Mouse (Mus musculus): Measurements from ENCODE around the gene 1700047I17Rik2. TPM values are rescaled to one million over a fixed set of nuclear protein-coding genes. Genes with fewer than 3 reads are reported as not detected.
"Not testable (repeated sequence)": the region's sequence is repeated elsewhere in the genome, so short reads cannot be mapped to it uniquely, and the experiment has no call there.

Gene 1700047I17Rik2
- total RNA-seq (2014; rRNA removed; ENCODE audit: low replicate concordance): not detected in 2 replicates
- not detected in 2 replicates for polyA plus RNA-seq (2015; fragmentation: Nextera tagmentation; extraction: Ambion mirVana)

DNA sequence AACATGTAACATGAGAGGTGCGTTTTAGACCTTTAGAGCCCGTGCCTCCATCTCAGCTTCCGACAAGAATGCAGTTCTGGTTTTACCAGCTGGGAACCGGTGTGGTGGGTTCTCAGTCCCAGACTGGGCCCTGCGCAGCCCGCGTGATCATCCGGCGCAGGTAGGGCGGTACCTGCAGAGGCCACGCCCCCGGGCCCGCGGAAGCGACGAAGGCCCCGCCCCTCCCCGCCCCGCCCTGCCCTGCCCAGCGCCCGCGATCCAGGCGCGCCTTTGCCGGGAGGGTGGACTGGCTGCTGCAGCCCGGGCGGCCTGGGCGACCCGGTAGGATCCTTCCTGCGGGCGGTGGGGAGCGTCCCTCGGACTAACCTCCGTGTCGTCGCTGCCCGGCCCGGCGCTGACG is at the start of gene 1700047I17Rik2:
TSS of gene 1700047I17Rik2 (plus strand) at position 287 of the 400 bp plus-strand sequence.
- ATAC-seq (ENCODE audit: insufficient read depth, low read depth): peak; percentile 98

DNA sequence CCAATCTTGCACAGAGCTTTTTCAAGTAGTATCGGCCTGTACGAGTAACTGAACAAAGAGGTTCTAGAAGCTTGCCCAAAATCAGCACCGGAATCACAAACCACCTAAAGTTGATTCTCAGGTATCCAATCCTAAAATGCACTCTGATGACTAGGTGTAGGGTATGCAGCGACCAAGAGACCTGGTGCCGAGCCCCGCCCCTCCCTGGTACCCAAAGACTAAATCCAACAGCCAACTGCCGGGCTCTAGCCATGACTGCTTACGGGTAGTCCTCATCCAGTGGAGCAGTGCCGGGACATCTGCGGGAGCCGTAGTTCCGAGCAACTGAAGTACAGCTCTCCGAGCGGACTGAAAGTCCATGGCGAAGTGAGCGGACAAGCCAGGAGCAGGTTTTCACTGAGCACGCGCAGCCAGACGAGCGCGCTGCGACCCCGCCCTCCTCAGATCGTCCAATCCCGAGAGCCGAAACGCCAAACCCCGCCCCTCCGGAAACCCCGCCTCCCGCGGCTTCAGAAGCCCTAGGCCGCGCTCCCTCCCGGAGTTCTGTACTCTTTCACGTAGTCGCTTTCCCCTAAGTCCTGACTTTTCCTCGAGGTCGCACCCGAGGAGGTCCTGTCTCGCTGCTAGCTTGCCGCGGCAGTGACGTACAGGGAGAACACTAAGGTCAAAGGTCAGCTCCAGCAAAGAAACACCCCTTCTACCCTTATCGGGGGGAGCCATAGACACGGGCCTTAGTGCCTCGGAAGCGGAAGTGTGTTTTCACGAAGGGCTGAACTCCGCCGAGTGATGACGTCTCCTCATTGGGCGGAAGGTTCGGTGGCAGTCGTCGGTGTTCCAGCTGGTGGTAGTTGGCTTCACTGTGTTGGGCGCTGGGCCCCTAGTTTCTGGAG is 44.6 kb upstream of the 1700047I17Rik2 start, which contains the start of gene Srp54b:
TSS of gene Srp54b (plus strand) at position 546 of the 890 bp plus-strand sequence.
- peak within 1 kb of the TSS; percentile 29; the same call in 1 of the 2 replicates for H3K4me3 ChIP-seq (ENCODE audit: low read depth, low read length)
- not testable (repeated sequence) for H3K27ac ChIP-seq (ENCODE audit: low read depth); H3K4me1 ChIP-seq (ENCODE audit: control insufficient read depth, insufficient read depth); H3K27me3 ChIP-seq (ENCODE audit: control insufficient read depth, insufficient read depth, low read length); DNase-seq (ENCODE audit: low spot score); H3K36me3 ChIP-seq (replicated peaks; ENCODE audit: control insufficient read depth, insufficient read depth, low read length); H3K9me3 ChIP-seq (replicated peaks; ENCODE audit: control insufficient read depth, low read length); H3K9ac ChIP-seq (replicated peaks; ENCODE audit: low read depth, low read length); H3K4me2 ChIP-seq (ENCODE audit: low read depth, low read length)
- ATAC-seq (ENCODE audit: insufficient read depth, low read depth): peak; percentile 97
- WGBS: no CpG with 5 or more reads among the region's 57 CpGs

More for the DNA sequence above, at the start of gene 1700047I17Rik2:
- H3K4me1 ChIP-seq (ENCODE audit: control insufficient read depth, insufficient read depth); H3K4me2 ChIP-seq (ENCODE audit: low read depth, low read length); H3K27me3 ChIP-seq (ENCODE audit: control insufficient read depth, insufficient read depth, low read length); H3K9me3 ChIP-seq (replicated peaks; ENCODE audit: control insufficient read depth, low read length); DNase-seq (ENCODE audit: low spot score); H3K9ac ChIP-seq (replicated peaks; ENCODE audit: low read depth, low read length); H3K4me3 ChIP-seq (ENCODE audit: low read depth, low read length); H3K27ac ChIP-seq (ENCODE audit: low read depth); H3K36me3 ChIP-seq (replicated peaks; ENCODE audit: control insufficient read depth, insufficient read depth, low read length): not testable (repeated sequence)
- WGBS: no CpG with 5 or more reads among the region's 40 CpGs

DNA sequence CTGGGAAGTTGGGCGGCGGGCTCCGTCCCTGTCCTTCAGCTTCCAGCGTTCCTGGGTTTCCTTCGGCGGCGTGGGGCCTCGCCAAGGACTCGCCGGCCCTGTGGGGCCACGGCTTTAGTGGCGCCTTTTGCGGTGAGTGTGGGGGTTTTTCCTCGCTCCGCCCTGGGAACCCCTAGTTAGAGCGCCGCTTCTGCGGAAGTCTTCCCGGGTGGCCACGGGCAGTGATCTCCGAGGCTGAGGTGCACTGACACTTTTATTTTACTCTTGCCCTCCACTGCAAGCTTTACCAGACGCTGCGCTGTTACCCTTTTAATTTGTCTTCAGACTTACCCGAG is 44.0 kb upstream of the 1700047I17Rik2 start:
- H3K4me3 ChIP-seq (ENCODE audit: low read depth, low read length): peak overlapping the region; percentile 29; the same call in 1 of the 2 replicates
- not testable (repeated sequence) for DNase-seq (ENCODE audit: low spot score); H3K4me1 ChIP-seq (ENCODE audit: control insufficient read depth, insufficient read depth); H3K27ac ChIP-seq (ENCODE audit: low read depth); H3K9ac ChIP-seq (replicated peaks; ENCODE audit: low read depth, low read length); H3K36me3 ChIP-seq (replicated peaks; ENCODE audit: control insufficient read depth, insufficient read depth, low read length); H3K27me3 ChIP-seq (ENCODE audit: control insufficient read depth, insufficient read depth, low read length); H3K4me2 ChIP-seq (ENCODE audit: low read depth, low read length); H3K9me3 ChIP-seq (replicated peaks; ENCODE audit: control insufficient read depth, low read length)
- WGBS: 0% methylated on average over 8 of the region's 24 CpGs
- ATAC-seq (ENCODE audit: insufficient read depth, low read depth): peak; percentile 40; the same call in 1 of the 2 replicates

DNA sequence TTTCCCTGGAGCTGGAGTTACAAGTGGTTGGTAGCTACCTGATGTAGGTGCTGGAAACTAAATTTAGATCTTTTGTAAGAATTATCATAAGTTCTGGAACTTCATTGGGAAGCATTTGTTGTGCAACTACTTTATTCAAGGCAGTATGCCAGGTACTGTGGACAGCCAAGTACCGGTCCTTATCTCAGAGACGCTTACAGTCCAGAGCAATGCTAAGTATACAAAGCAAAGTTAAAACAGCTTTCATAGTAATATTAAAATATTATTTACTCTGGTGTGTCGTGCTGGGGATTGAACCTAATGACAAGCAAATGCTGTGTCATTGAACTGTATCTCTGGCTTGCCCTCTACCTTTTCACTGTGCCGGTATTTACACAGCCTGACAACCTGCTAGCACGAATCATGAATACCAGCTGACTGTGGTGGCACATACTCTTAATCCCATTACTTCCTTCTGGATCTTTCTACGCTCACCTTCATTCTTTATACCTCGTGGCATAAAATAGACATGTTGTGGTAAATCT is 32.3 kb upstream of the 1700047I17Rik2 start:
- H3K4me1 ChIP-seq (ENCODE audit: control insufficient read depth, insufficient read depth); H3K36me3 ChIP-seq (replicated peaks; ENCODE audit: control insufficient read depth, insufficient read depth, low read length); H3K4me3 ChIP-seq (ENCODE audit: low read depth, low read length); H3K9ac ChIP-seq (replicated peaks; ENCODE audit: low read depth, low read length); H3K9me3 ChIP-seq (replicated peaks; ENCODE audit: control insufficient read depth, low read length); ATAC-seq (ENCODE audit: insufficient read depth, low read depth); DNase-seq (ENCODE audit: low spot score); H3K4me2 ChIP-seq (ENCODE audit: low read depth, low read length); H3K27ac ChIP-seq (ENCODE audit: low read depth); H3K27me3 ChIP-seq (ENCODE audit: control insufficient read depth, insufficient read depth, low read length): not testable (repeated sequence)
- WGBS: no CpG with 5 or more reads among the region's 7 CpGs

DNA sequence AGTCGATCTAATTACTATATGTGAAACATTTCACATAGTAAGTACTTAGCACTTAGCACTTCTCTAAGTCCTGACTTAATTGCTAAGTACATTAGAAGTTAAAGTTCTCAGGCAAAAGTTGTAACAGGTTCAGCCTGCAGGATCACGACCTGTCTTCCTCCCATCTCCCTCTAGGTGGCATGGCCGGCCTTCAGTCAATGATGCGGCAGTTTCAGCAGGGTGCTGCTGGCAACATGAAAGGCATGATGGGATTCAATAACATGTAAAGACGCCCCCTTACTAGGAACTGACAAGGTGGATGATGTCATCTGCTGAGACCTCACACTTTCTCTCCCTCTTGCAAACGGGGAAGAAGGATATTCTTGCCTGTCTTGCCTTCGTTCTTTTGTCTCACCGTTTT is 11.7 kb upstream of the 1700047I17Rik2 start:
- H3K9me3 ChIP-seq (replicated peaks; ENCODE audit: control insufficient read depth, low read length); H3K4me2 ChIP-seq (ENCODE audit: low read depth, low read length); H3K27me3 ChIP-seq (ENCODE audit: control insufficient read depth, insufficient read depth, low read length); DNase-seq (ENCODE audit: low spot score); ATAC-seq (ENCODE audit: insufficient read depth, low read depth); H3K9ac ChIP-seq (replicated peaks; ENCODE audit: low read depth, low read length); H3K36me3 ChIP-seq (replicated peaks; ENCODE audit: control insufficient read depth, insufficient read depth, low read length); H3K4me1 ChIP-seq (ENCODE audit: control insufficient read depth, insufficient read depth); H3K4me3 ChIP-seq (ENCODE audit: low read depth, low read length); H3K27ac ChIP-seq (ENCODE audit: low read depth): not testable (repeated sequence)
- WGBS: no CpG with 5 or more reads among the region's 8 CpGs

DNA sequence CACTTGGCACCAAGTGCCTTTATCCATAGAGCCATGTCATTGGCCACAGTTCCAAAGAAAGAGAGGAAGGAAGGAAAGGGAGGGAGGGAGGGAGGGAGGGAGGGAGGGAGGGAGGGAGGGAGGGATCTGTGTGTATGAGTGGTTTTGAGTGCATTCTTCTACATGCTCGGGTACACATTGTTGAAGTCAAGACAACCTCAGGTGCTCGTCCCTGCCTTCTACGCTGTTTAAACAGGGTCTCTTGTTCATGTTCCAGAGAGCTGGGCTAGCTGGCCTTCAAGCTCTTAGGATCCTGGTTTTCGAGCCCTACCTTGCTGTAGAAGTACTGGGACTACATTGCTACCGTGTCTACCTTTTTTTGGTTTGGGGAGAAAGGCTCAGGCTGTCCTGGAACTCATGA is 10.3 kb upstream of the 1700047I17Rik2 start:
- H3K27ac ChIP-seq (ENCODE audit: low read depth); H3K9me3 ChIP-seq (replicated peaks; ENCODE audit: control insufficient read depth, low read length); H3K36me3 ChIP-seq (replicated peaks; ENCODE audit: control insufficient read depth, insufficient read depth, low read length); H3K4me2 ChIP-seq (ENCODE audit: low read depth, low read length); ATAC-seq (ENCODE audit: insufficient read depth, low read depth); H3K4me3 ChIP-seq (ENCODE audit: low read depth, low read length); H3K9ac ChIP-seq (replicated peaks; ENCODE audit: low read depth, low read length); H3K27me3 ChIP-seq (ENCODE audit: control insufficient read depth, insufficient read depth, low read length); DNase-seq (ENCODE audit: low spot score); H3K4me1 ChIP-seq (ENCODE audit: control insufficient read depth, insufficient read depth): not testable (repeated sequence)
- no CpG with 5 or more reads among the region's 5 CpGs for WGBS

DNA sequence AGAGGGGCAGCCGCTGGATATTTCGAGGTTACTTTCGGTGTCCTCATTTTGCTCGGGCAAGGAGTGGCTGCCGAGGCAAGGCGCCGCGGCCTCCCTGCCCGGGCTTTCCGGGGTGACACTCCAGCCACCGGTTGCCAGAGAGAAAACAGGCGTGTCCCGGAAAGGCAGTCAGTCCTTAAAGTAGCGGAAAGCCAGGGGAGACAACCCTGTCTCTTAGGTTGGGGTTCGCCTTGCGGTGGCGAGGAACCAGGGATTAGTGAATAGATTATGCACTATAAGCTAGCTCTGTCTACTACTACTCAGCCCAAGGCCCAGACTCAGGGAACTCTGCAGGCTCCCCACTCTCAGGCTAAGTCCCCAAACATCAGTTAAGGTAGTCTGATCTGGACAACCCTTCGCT is 407 bp downstream of the 1700047I17Rik2 start:
- DNase-seq (ENCODE audit: low spot score); H3K4me1 ChIP-seq (ENCODE audit: control insufficient read depth, insufficient read depth); H3K27me3 ChIP-seq (ENCODE audit: control insufficient read depth, insufficient read depth, low read length); H3K36me3 ChIP-seq (replicated peaks; ENCODE audit: control insufficient read depth, insufficient read depth, low read length); H3K9ac ChIP-seq (replicated peaks; ENCODE audit: low read depth, low read length); H3K9me3 ChIP-seq (replicated peaks; ENCODE audit: control insufficient read depth, low read length); H3K4me2 ChIP-seq (ENCODE audit: low read depth, low read length); H3K4me3 ChIP-seq (ENCODE audit: low read depth, low read length); H3K27ac ChIP-seq (ENCODE audit: low read depth): not testable (repeated sequence)
- WGBS: no CpG with 5 or more reads among the region's 18 CpGs
- ATAC-seq (ENCODE audit: insufficient read depth, low read depth): peak; percentile 63

DNA sequence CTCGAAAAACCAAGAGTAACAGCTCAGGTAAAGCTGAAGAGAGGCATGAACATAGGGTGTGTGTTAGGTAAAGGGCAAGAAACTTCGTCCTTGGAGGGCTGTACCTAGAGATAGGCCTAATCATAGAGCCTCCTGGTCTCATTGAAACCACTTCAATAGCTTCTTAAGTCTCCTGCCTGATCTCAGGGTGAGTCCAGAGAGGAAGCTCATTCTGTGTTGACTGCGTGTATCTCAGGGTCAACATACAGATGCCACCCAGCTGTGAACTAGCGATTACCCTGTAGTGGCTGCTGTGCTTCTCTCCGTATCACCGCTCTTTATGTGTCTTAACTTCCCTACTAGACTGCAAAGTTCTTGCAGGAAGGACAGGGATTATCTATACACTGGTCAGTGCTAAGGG is 13.6 kb downstream of the 1700047I17Rik2 start:
- DNase-seq (ENCODE audit: low spot score); H3K27me3 ChIP-seq (ENCODE audit: control insufficient read depth, insufficient read depth, low read length); ATAC-seq (ENCODE audit: insufficient read depth, low read depth); H3K9ac ChIP-seq (replicated peaks; ENCODE audit: low read depth, low read length); H3K9me3 ChIP-seq (replicated peaks; ENCODE audit: control insufficient read depth, low read length); H3K4me2 ChIP-seq (ENCODE audit: low read depth, low read length); H3K36me3 ChIP-seq (replicated peaks; ENCODE audit: control insufficient read depth, insufficient read depth, low read length); H3K4me3 ChIP-seq (ENCODE audit: low read depth, low read length); H3K4me1 ChIP-seq (ENCODE audit: control insufficient read depth, insufficient read depth); H3K27ac ChIP-seq (ENCODE audit: low read depth): not testable (repeated sequence)
- WGBS: no CpG with 5 or more reads among the region's 6 CpGs
